Mouse (Mus musculus): ENCODE results near the gene Snx21. TPM values are rescaled to one million over a fixed set of nuclear protein-coding genes. Genes with fewer than 3 reads are reported as not detected.

Snx21 gene
- polyA plus RNA-seq, 1 experiment = 19.2 TPM

DNA sequence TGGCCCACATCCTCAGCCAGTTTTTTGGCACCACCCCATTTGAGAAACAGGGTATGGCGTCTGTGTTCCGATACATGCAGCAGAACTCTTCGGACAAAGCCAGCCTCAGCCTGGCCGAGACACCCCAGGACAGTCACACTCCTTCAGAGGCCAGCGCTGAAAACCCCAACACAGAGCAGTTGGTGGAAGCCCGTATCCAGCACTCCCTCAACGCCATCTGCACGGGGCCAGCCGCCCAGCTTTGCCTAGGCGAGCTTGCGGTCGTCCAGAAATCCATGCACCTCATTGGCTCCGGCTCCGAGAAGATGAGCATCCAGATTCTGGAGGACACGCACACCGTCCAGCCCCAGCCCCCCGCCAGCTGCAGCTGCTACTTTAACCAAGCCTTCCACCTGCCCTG lies 39.9 kb downstream of the Snx21 start:
- WGBS = 97% methylated on average over 17 of the region's 17 CpGs
- peaks cover 32% of the 10 kb centered on the region for H3K36me3 ChIP-seq (ENCODE audit: control insufficient read depth, insufficient read depth, low read length)
- H3K27me3 ChIP-seq (ENCODE audit: control insufficient read depth, insufficient read depth, low read length) = no peaks in the 10 kb centered on the region
- H3K4me3 ChIP-seq (ENCODE audit: low read depth, low read length) = no peak overlapping the region
- H3K27ac ChIP-seq (ENCODE audit: insufficient read depth, low read depth, low read length) = no peak overlapping the region
- TF ChIP-seq POLR2A (IDR thresholded peaks at IDR 0.05; ENCODE audit: low read depth, low read length) (no peak), CTCF (IDR thresholded peaks at IDR 0.05; ENCODE audit: extremely low read depth, insufficient read length, insufficient replicate concordance, low read depth, low read length) (no peak)
- peaks cover 5% of the 10 kb centered on the region for H3K4me1 ChIP-seq (ENCODE audit: control insufficient read depth, insufficient read depth, insufficient read length, low read length)

DNA sequence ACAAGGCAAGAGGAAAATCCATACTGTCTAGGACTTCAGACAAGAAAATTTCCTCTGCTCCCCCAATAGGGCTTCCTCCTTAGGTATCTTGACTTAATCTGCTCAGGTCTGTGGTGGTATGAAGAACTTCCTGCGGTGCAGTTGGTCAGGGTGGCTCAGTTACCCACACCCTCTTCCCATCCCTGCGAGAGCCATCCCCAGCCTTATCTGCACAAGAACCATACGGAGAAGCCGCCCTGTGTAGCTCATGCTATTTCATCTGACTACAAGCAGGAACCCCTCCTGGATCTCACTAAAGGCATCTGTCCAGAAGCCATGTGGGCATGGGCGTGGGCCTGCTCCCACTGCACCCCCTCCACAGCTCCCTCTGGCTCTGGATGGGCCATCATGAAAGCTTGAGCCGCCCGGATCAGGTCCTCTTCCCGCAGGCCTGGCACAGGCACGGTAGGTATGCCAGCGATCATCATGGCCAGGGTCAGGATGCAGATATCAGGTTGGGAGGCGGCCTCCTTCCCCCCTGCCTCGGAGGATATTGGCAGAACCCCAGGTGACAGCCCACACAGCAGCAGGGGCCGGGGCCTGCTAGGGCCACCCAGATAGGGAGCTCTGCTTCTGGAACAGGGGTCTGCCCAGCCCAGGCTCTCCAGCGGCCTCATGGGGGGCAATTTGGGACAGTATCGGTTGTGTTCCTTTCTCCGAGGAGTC lies 41.7 kb downstream of the Snx21 start:
- Histone ChIP-seq H3K27me3 (ENCODE audit: control insufficient read depth, insufficient read depth, low read length) (no peaks in the 10 kb centered on the region), H3K4me3 (ENCODE audit: low read depth, low read length) (no peak overlapping the region), H3K27ac (ENCODE audit: insufficient read depth, low read depth, low read length) (no peak overlapping the region), H3K4me1 (ENCODE audit: control insufficient read depth, insufficient read depth, insufficient read length, low read length) (peaks cover 5% of the 10 kb centered on the region), H3K36me3 (ENCODE audit: control insufficient read depth, insufficient read depth, low read length) (peaks cover 22% of the 10 kb centered on the region)
- TF ChIP-seq CTCF (IDR thresholded peaks at IDR 0.05; ENCODE audit: extremely low read depth, insufficient read length, insufficient replicate concordance, low read depth, low read length) (no peak), POLR2A (IDR thresholded peaks at IDR 0.05; ENCODE audit: low read depth, low read length) (no peak)
- WGBS = 90% methylated on average over 16 of the region's 16 CpGs

DNA sequence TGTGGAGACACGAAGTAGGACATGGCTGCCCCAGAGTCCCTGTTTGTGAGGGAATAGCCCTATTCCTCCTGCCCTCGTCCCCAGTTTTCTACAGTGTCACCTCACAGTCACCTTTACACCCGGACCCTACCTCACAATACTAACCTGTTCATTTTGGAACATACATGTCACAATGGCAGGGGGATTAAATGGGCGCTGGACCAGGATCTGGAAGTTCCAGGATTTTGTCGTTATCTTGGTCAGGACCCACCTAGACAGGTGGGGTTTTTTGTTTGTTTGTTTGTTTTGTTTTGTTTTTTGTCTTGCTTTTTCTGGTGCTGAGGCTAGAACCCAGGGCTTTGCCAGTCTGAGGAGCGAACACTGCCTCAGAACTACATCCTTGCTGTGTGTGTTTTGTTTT lies 42.8 kb downstream of the Snx21 start, which contains the start of gene Spata25:
Spata25 (minus strand) TSS at position 101 of the 400 bp plus-strand sequence.
- TF ChIP-seq POLR2A (IDR thresholded peaks at IDR 0.05; ENCODE audit: low read depth, low read length) (no peak), CTCF (IDR thresholded peaks at IDR 0.05; ENCODE audit: extremely low read depth, insufficient read length, insufficient replicate concordance, low read depth, low read length) (no peak)
- Histone ChIP-seq H3K4me1 (ENCODE audit: control insufficient read depth, insufficient read depth, insufficient read length, low read length) (peaks cover 7% of the 10 kb centered on the region; the same call in 1 of the 2 replicates), H3K36me3 (ENCODE audit: control insufficient read depth, insufficient read depth, low read length) (peaks cover 22% of the 10 kb centered on the region), H3K27me3 (ENCODE audit: control insufficient read depth, insufficient read depth, low read length) (no peaks in the 10 kb centered on the region), H3K4me3 (ENCODE audit: low read depth, low read length) (no peak within 1 kb of the TSS), H3K27ac (ENCODE audit: insufficient read depth, low read depth, low read length) (no peak within 1 kb of the TSS)
- WGBS = 90% methylated on average over 6 of the region's 6 CpGs

DNA sequence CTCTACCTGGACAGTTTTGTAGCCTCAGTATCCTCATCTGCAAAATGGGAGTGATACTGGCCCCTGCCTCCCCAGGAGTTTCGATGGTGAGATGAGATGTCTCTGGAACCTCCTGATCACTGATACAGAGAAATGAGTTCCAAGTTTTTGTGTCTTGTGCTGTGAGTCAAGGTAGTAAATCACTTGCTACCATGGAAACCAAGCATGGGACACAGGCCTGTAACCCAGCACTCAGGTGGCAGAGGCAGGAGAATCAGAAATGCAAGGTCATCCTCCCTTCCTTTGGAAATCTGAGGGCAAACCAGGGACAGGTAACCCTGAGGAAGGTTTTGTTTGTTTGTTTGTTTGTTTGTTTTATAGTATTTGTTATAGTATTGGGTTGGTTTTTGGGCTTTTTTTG lies 43.5 kb downstream of the Snx21 start:
- Histone ChIP-seq H3K36me3 (ENCODE audit: control insufficient read depth, insufficient read depth, low read length) (peaks cover 22% of the 10 kb centered on the region), H3K27me3 (ENCODE audit: control insufficient read depth, insufficient read depth, low read length) (no peaks in the 10 kb centered on the region), H3K4me3 (ENCODE audit: low read depth, low read length) (no peak overlapping the region), H3K4me1 (ENCODE audit: control insufficient read depth, insufficient read depth, insufficient read length, low read length) (peaks cover 5% of the 10 kb centered on the region; the same call in 1 of the 2 replicates), H3K27ac (ENCODE audit: insufficient read depth, low read depth, low read length) (no peak overlapping the region)
- TF ChIP-seq CTCF (IDR thresholded peaks at IDR 0.05; ENCODE audit: extremely low read depth, insufficient read length, insufficient replicate concordance, low read depth, low read length) = no peak
- no peak for TF ChIP-seq POLR2A (IDR thresholded peaks at IDR 0.05; ENCODE audit: low read depth, low read length)
- WGBS = 92% methylated on average over 1 of the region's 1 CpGs

DNA sequence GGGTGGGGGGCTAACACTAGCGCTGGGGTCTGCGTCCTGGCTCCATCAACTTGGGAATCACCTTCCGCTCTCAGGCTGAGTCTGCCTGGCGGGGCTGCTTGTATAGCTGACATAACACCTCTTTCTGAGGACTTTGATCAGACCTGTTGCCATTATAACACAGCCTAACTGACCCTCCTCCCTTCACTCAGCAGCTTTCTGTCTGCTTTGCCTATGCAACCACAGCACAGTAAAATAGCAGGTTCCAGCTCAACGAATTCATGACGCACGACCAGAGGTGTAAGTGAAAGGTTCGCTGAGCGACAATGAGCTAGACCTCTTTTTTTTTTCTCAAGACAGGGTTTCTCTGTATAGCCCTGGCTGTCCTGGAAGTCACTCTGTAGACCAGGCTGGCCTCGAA lies 45.4 kb downstream of the Snx21 start:
- Histone ChIP-seq H3K4me1 (ENCODE audit: control insufficient read depth, insufficient read depth, insufficient read length, low read length) (peaks cover 9% of the 10 kb centered on the region), H3K36me3 (ENCODE audit: control insufficient read depth, insufficient read depth, low read length) (peaks cover 8% of the 10 kb centered on the region; the same call in 1 of the 2 replicates), H3K27ac (ENCODE audit: insufficient read depth, low read depth, low read length) (no peak overlapping the region), H3K4me3 (ENCODE audit: low read depth, low read length) (no peak overlapping the region), H3K27me3 (ENCODE audit: control insufficient read depth, insufficient read depth, low read length) (no peaks in the 10 kb centered on the region)
- TF ChIP-seq CTCF (IDR thresholded peaks at IDR 0.05; ENCODE audit: extremely low read depth, insufficient read length, insufficient replicate concordance, low read depth, low read length) = no peak
- TF ChIP-seq POLR2A (IDR thresholded peaks at IDR 0.05; ENCODE audit: low read depth, low read length) = no peak
- 78% methylated on average over 10 of the region's 10 CpGs for WGBS

DNA sequence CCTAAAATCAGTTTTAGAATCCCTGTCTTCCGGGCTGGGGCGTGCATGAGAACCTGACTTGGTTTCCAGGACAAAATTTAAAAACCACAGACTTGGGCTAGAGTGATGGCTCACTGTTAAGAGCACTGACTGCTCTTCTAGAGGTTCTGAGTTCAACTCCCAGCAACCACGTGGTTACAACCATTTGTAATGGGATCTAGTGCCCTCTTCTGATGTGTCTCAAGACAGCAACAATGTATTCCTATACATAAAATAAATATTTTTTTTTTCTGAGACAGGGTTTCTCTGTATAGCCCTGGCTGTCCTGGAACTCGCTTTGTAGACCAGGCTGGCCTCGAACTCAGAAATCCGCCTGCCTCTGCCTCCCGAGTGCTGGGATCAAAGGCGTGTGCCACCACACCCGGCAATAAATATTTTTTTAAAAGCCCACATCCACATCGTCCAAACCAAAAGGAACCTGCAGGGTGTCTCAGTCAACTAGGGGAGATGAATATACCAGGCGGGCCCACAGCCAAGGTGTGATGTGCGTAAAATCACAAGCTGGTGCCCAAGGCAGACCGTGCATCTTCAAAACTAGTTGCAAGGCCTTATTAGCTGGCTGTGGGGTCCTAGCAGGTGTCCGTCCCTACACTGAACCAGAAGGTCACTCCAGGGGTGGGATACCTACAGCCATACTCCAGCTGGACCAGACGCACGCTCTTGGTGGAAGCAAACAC lies 46.6 kb downstream of the Snx21 start:
- peak overlapping the region; percentile 85 for H3K4me3 ChIP-seq (ENCODE audit: low read depth, low read length)
- TF ChIP-seq POLR2A (IDR thresholded peaks at IDR 0.05; ENCODE audit: low read depth, low read length) = no peak
- TF ChIP-seq CTCF (IDR thresholded peaks at IDR 0.05; ENCODE audit: extremely low read depth, insufficient read length, insufficient replicate concordance, low read depth, low read length) = no peak
- H3K4me1 ChIP-seq (ENCODE audit: control insufficient read depth, insufficient read depth, insufficient read length, low read length) = peaks cover 9% of the 10 kb centered on the region
- no peaks in the 10 kb centered on the region for H3K27me3 ChIP-seq (ENCODE audit: control insufficient read depth, insufficient read depth, low read length)
- 42% methylated on average over 16 of the region's 16 CpGs for WGBS
- no peak overlapping the region for H3K27ac ChIP-seq (ENCODE audit: insufficient read depth, low read depth, low read length)
- H3K36me3 ChIP-seq (ENCODE audit: control insufficient read depth, insufficient read depth, low read length) = peaks cover 13% of the 10 kb centered on the region

DNA sequence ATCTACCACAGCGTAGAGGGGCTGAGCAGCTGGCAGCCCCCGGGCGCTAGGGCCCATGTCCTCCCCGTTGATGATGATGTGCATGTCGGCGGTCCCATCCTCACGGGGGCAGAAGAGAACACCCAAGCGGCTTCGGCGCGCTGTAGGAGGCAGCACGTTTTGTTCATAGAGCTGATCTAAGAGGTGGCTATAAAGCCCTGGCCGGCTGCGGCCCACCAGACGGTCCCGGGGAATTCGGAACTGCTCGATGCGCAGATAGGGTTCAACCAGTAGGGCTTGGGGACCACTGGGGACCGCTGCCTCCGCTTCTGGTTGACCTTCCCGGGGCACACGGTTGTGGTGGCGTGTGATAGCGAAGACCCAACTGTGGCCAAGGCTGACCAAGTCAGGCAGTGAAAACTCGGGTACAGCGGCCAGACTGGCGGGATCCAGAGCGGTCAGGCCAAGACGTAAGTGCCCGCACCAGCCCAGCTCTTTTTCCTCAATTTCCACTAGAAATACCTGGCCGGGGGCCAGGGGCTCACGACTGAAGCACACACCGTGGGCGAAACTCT lies 47.2 kb downstream of the Snx21 start, which contains the start of gene Ctsa:
Ctsa (plus strand) TSS at position 126 of the 554 bp plus-strand sequence.
- peaks cover 15% of the 10 kb centered on the region for H3K36me3 ChIP-seq (ENCODE audit: control insufficient read depth, insufficient read depth, low read length)
- TF ChIP-seq CTCF (IDR thresholded peaks at IDR 0.05; ENCODE audit: extremely low read depth, insufficient read length, insufficient replicate concordance, low read depth, low read length) = peak; percentile 46; the same call in 1 of the 2 replicates
- TF ChIP-seq POLR2A (IDR thresholded peaks at IDR 0.05; ENCODE audit: low read depth, low read length) = no peak
- peaks cover 9% of the 10 kb centered on the region for H3K4me1 ChIP-seq (ENCODE audit: control insufficient read depth, insufficient read depth, insufficient read length, low read length)
- H3K27ac ChIP-seq (ENCODE audit: insufficient read depth, low read depth, low read length) = peak within 1 kb of the TSS; percentile 67
- peak within 1 kb of the TSS; percentile 85 for H3K4me3 ChIP-seq (ENCODE audit: low read depth, low read length)
- 1% methylated on average over 35 of the region's 35 CpGs for WGBS
- no peaks in the 10 kb centered on the region for H3K27me3 ChIP-seq (ENCODE audit: control insufficient read depth, insufficient read depth, low read length)
